Mouse (Mus musculus) activated CD4-positive, CD25-positive, alpha-beta regulatory T cell, adult 9 weeks (primary cell): Measurements from ENCODE around the gene Vamp3. TPM values are rescaled to one million over a fixed set of nuclear protein-coding genes. Genes with fewer than 3 reads are reported as not detected.

ENCODE experiments used
- polyA plus RNA-seq: library from polyadenylated mRNA; unstranded; fragments of 100-300 nt; shearing (Covaris generic); gene quantifications from one replicate; pipeline ENCODE4 v1.2.1, GENCODE M21; 2017

Vamp3 gene
- polyA plus RNA-seq: 62.2 TPM

DNA sequence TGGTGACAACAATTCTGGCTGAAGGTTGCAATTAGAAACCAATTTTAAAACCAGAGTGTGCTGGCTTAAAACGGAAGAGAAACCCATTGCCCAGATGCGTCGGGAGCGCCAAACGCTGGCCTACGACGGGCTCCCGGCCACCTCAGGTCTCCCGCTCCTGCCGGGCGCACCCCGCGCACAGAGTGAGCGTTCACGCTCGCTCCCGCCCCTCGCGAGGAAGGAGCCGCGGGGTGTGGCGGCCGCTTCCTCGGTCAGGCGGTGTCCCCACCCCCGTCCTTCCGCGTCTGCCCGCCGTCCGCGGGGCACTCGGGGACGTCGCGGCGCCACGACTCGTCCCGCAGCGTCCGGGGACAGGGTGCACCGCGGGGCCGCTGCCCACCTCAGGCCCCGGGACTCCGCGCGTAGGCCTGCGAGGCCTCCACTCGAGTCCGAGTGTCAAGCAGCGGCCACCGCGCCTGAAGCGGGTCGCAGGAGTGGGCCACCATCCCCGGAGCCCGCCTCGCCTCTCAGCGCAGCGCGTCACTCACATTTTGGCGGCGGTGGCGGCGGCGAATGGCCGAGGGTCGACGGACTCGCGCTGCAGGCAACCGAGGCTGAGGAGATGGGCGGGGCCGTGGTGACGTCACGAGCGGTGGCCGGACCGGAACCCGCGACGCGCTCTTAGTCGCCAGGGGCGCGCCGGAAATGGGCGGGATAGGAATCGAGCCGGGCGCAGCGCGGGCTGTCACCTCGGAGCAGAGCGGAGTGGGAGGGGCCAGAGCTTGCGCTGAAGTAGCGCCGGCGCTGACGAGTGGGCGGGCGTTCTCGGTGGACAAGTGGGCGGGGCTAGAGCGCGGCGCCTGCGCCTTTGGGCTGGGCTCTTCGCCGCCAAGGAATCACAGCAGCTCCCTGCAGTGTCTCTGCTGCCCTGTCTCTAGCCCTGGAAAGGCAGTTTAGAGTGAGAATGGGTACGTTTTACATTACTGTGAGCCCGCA, at the start of gene Vamp3:
Gene Vamp3, minus strand, starts transcription at position 617 of the 975 bp plus-strand sequence.

DNA sequence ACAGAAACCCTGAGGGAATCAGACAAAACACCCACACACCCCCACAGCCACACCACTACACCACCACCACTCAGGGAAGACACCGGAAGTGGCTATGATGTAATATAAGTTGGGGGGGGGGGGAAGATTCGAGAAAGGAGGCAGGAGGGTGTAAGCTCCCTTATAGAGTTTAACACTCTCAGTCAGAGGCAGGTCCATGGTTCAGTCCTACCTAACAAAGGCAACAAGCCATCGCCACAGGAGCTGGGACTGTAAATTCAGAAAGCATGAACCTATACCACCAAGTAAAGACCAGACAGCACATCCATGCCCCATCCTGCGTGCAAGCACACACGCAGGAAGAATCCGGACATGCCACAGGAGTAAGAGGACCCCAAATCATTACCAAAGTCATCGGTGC, 31.5 kb upstream of the Vamp3 start, which contains the start of gene Gm13090:
Gene Gm13090, plus strand, starts transcription at position 301 of the 400 bp plus-strand sequence.

GRCm38 (mm10) chr4:151044037-151044943, 13.5 kb downstream of the Vamp3 start, which contains the start of gene Per3:
Gene Per3 (minus strand): TSS chr4:151044665.

Other genes starting within 250 kb of the Vamp3 start
- gene Errfi1, start 204.0 kb downstream of the Vamp3 start, polyA plus RNA-seq: 2.5 TPM
- 359 TPM for gene Park7, start 143.5 kb downstream of the Vamp3 start, polyA plus RNA-seq
- 334 TPM for gene Tnfrsf9, start 143.4 kb downstream of the Vamp3 start, polyA plus RNA-seq
- gene Uts2, start 60.9 kb downstream of the Vamp3 start, polyA plus RNA-seq: not detected
- 0.88 TPM for gene Per3, start 13.3 kb downstream of the Vamp3 start, polyA plus RNA-seq
- gene Gm13090, start 31.6 kb upstream of the Vamp3 start, polyA plus RNA-seq: not detected